Mouse (Mus musculus) c-Kit-positive CD71-negative TER-119-negative erythroid progenitor cells, embryonic 14.5 days (primary cell): ENCODE results near the gene Nlgn1.

Source experiments
- DNase-seq: peaks from one replicate; pipeline ENCODE4 v3.0.0-alpha.2; 2013; ENCODE audit warnings: low read depth

Gene Nlgn1

GRCm38 (mm10) chr3:26332400-26333238, at the start of gene Nlgn1:
Gene Nlgn1, minus strand, starts transcription at chr3:26332460.
- no peak for DNase-seq

DNA sequence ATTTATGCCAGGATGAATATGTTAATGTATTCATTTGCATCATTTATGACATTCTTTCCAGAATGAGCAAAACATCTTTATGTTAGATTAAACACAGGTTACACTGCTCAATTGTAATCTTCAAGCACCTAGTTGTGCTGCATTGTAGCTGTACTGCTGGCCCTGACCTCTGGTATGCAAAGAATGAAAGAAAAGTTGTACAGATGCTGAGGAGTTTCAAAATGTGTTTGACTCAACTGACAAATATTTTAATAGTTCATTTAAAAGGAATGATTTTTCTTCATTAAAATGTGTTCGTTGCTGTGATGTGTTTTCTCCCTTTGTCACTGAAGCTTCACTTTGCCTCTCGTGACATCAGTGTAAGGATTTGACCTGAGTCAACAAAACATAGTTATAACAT, 46.0 kb upstream of the Nlgn1 start:
- DNase-seq: no peak

GRCm38 (mm10) chr3:26355082-26355481, 22.8 kb upstream of the Nlgn1 start:
- DNase-seq: no peak

DNA sequence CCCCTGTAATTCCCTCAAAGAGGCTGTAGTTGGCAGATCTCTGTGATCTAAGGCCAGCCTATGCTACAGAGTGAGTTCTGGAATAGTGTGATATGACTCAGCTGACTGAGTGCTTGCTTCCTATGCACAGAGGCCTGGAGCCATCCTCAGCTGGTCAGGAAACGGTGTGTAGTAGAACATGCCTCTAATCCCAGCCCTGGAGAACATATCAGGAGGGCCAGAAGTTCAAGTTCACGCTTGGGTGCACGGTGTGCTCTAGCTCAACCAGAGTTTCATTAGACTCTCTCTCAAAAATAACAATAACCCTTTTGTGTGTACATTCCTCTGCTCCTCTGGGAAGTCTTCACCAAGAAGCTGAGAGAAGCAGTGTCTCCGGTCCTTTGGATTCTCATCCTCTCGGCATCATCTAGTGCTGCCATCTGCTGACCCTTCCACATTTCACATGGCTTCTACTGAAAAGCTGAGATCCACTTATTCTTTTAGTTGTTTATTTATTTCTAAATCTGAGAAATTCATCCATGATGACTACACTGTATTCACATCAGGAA, 22.3 kb upstream of the Nlgn1 start:
- no peak for DNase-seq

DNA sequence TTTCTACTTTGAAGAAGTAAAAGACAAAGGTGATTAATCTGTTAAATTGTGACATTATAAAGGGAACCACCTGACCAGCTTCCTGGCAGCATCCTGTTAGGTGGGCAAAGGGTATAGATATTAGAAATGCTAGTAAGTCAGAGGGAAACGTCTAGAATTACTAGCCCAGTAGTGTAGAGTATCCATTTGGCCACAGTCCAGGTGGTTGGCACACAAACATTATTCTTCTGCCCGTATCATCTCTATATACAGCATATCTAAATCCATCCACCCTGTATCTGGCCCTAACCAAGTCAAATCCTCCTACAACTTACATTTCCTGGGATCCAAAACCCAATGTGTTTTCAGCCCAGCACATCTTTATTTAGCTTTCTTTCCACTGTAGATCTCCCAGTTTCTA, 5.2 kb upstream of the Nlgn1 start:
- no peak for DNase-seq

- DNase-seq: no peak
Measured at GRCm38 (mm10) chr3:26333239-26333811, 1.1 kb upstream of the Nlgn1 start.

DNA sequence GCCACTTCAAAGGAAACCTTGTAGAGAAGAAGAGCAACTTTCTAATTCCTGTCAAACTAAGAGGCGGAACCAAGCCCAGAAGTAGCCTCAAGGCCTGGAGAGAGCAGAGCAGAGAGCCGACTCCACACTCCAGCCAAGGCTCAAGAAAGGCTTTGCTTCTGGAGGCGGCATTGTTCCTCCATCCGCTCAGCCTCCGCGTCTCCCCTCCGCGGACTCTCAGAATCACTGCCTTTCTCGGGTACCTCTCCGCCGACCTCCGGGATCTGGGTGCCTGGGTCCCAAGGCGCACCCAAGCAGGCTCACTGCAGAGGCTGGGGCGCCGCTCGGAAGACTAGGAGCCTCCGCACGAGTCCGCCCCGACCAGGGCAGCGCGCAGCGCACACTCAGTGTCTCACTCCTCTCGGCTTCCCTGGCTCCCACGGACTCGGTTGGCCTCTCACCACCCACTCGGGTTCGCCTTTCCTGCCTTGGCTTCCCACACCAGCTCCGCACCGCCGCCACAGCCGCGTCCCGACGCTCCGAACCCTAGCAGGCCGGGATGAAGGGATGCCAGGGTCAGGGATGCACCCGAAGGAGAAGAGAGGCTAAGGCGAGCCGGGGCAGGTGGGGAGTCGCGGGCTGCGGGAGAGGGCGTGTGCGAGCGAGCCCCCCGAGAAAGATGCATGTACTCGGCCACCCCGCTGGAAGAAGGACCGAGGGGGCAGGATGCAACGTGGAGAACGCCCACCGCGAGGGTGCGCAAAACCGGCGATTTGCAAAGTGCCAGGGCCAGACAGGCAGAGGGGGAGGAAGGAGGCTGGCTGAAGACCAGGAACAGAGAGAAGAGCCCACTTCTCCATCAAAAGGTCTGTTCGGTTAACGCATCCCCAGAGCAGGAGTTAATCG, 841 bp downstream of the Nlgn1 start:
- no peak for DNase-seq

DNA sequence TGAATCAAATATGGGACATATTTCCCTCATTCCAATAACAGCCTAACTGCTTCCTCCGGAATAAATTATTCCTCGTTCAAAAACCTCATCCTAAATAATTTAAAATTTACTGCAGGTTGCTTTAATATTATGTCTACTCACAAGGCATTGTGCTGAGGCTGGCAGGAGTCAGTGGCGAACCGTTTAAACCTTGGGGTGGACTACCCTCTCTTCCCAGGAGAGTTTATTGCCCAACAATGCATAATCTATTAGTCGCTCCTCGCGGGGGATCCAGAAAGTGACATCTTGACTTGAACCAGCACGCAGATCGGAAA, 1.4 kb downstream of the Nlgn1 start:
- no peak for DNase-seq

- DNase-seq: no peak
Measured at GRCm38 (mm10) chr3:26330019-26330418, 2.2 kb downstream of the Nlgn1 start.

GRCm38 (mm10) chr3:26324510-26324909, 7.8 kb downstream of the Nlgn1 start:
- DNase-seq: no peak

GRCm38 (mm10) chr3:26317397-26317796, 14.9 kb downstream of the Nlgn1 start:
- DNase-seq: no peak

DNA sequence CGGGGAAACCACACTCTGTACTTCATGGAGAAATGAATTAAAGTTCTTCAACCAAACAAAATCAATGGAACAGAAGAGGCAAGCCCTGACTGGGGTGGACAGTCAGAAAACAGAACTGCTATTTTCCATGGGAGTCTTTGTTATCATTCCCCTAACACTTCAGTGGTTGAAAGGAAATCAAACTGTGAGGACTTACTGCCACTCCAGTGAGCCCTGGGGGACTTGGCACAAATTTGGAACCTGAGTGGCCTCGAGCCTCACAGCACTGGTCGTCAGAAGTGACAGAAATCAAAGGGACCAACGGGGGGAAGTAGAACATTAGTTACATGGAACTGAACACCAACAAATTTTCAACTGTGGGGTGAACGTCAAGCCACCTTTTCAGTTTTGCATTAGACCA, 34.4 kb downstream of the Nlgn1 start:
- DNase-seq: no peak

GRCm38 (mm10) chr3:26270894-26271795, 61.1 kb downstream of the Nlgn1 start:
- DNase-seq: no peak

DNA sequence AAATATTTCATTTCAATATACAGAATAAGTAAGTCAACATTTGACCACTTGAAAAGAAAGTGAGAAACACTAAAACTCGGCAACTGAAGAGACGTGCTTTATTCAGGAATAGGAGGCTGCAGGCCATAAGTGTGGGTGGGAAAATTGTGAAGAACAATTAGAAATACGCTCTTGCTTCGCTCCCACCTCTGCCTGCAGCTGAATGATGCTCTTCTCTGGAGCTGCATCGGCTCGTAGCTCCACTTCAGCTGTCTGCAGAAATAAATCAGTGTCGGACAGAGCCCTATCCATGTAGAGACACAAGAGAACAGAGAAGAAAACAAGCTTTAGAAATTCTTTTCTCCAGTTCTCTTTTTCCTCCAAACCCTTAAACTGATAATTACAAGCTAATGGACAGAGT, 85.7 kb downstream of the Nlgn1 start:
- DNase-seq: no peak

GRCm38 (mm10) chr3:26243274-26243673, 89.0 kb downstream of the Nlgn1 start:
- DNase-seq: no peak

- no peak for DNase-seq
Measured at GRCm38 (mm10) chr3:26230006-26230405, 102.3 kb downstream of the Nlgn1 start.

GRCm38 (mm10) chr3:26228827-26229226, 103.4 kb downstream of the Nlgn1 start:
- no peak for DNase-seq

DNA sequence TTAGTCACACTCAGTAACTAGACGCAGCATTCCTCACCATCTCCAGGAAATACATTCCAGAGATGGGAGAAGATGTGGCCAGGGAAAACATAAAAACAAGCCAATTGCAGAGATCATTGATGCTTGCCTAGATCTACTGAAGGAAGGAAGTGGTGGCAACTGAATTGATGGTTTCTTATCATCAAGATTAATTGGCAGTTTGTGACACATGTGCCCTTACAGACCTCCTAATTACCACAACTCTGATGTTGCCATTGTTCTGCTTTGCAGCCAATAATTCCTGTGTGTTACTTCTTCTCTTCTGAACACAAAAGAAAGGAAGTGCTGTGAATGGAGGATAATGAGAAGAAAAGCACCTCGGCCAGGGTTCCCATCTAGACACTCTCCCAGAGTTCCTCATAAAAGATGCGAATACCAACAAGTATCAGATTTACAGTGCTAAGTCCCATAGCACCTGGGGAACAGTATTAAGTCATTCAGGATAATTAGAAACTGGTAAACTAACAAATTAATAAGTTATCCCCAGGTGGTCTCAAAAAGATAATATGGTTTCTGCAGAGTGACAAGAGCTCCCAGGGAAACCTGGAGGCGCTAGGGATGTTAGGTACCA, 104.0 kb downstream of the Nlgn1 start:
- DNase-seq: no peak

DNA sequence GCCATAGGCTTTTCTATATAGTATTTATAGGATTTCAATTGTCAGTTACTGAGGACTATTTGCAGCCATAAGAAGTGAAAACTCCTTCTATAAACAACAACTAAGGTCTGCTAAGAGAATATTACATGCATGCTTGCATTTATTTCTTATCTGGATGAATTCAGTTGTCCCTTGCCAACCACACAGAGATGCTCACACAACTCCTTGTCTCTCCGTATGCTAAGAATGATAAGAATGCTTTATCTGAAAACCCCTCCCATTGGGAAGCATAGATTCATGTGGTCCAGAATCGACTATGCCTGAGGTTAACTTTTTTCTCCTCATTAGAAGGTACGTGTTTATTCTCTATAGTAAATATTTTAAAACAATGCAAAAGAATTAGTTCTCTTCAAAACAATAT, 108.8 kb downstream of the Nlgn1 start:
- no peak for DNase-seq

DNA sequence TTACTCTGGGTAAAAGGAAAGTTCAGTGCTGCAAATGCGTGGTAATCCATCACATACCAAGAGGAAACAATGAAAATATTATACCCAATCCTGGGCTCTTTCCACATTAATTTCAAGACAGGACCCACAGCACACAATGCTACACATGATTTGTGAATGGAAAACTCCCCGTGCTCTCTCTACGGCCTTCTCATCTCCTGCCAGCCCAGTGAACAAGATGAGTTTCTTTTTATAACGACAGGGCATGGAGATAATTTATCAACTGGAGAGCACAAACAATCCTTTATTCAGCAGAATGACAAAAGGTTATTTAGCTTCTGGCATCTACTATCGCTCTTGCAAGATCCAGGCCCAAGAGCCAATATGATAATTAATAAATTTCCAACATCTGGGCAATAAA, 116.0 kb downstream of the Nlgn1 start:
- no peak for DNase-seq

DNA sequence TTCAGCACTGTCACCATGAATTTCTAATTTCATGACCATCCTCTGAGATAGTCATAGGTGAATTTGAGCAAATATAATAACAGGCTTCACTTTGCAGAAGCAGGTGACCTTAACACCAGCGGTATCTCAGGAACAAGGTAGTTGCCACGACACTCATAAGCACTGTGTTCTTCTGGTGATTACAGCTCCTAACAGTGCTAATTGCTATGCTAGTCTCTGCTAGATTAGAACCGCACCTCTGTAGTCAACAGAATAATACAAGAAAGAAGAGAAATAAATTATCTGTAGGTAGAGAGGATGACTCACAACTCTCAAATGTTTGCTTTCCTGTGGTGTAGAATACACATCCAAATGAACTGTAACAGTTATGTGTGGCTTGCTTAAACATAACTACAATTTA, 129.6 kb downstream of the Nlgn1 start:
- no peak for DNase-seq
